Mouse (Mus musculus): ENCODE results near the gene Gnaq.

DNA sequence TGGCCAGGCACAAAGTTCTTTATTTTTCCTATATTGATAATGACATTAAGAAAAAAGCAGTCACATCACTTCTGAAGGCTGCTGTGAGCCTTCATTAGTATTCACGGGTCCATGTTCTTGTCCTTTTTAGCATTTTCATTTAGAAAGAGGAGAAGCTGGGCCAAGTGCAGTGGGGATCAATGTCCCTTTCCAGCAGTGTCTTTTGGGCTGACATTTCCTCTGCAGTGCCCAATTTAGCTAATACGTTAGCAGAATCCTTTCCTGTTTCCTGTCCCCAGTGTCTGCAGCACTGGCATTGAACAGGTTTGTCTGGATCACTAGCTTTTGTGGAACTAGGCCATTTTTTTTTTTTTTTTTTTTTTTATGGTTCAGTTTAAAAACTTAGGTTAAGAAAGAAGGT lies 92.2 kb downstream of the Gnaq start:
- TF ChIP-seq CTCF (IDR thresholded peaks at IDR 0.05; ENCODE audit: insufficient read depth, low read depth, low read length) (no peak), POLR2A (IDR thresholded peaks at IDR 0.05; ENCODE audit: insufficient read depth, low read depth, low read length) (no peak)
